Mouse (Mus musculus) olfactory bulb, adult 2 months (tissue): ENCODE measurements around the gene Slc16a11.

ENCODE experiments used
- CTCF ChIP-seq: fragments of 200-500 bp; IDR thresholded peaks from 2 replicates; pipeline ENCODE4 v1.5.1; 2012; ENCODE audit warnings: low read depth, mild to moderate bottlenecking, low read length, moderate library complexity; ENCODE audit not compliant: insufficient read depth
- POLR2A ChIP-seq: fragments of 200-500 bp; IDR thresholded peaks from 2 replicates; pipeline ENCODE4 v1.6.1; 2012; ENCODE audit warnings: mild to moderate bottlenecking, low read depth, low read length, moderate library complexity; ENCODE audit not compliant: insufficient read depth

DNA sequence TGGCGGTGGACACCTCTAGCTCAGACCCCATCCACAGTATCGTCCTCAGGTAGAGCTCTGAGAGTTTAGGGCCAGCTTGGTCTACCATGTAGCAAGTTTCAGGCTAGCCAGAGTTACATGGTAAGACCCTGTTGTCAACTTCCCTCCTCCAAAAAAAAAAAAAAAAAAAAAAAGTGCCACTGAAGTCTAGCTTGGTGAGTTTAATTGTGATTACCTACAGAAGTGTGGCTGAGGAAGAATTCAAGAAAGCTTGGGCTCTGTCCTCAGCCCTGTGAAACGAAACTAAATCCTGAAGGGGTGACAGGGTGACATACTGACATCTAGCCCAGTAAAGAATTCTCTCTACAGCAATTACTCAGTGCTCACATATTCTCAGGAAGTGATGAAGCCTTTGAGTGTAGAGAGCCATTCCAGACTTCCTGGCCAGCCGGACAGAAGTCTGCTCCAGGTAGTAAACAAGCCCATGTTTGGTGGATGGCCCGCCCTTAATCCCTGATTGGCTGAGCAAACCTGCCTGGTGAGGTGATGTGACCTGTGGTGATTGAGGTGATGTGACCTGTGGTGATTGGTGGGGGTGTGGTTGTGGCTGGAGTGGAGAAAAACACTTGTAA, 3.7 kb upstream of the Slc16a11 start:
- TF ChIP-seq CTCF (no peak), POLR2A (no peak)
